21 mouse cellular contexts compared by ENCODE assay signal in the genomic region with DNA sequence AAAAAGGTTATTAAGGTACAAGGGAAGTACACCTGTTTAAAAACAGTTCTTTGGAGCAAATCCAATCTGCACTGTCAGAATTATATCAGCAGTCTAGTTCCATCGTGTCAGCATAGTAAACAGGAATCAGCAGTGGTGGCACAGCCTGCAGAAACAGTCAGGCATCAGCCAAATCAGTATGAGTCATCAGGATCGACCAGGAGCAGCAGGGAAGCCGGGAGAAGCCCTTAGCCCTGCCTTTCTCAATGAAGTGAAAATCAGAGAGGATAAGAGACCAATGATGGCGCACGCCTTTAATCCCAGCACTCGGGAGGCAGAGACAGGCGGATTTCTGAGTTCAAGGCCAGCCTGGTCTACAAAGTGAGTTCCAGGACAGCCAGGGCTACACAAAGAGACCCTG.
"Had no signal": no experiment of that assay in that cellular context is flagged by ENCODE, and none has a peak within 500 bp of the region (broad histone marks: within the 10 kb centered on the region; RNA-seq: fewer than 3 reads in every experiment).

No protein-coding gene starts in this region.

- H3K4me2 ChIP-seq: kidney, embryonic 15.5 days; limb, embryonic 12.5 days; limb, embryonic 15.5 days; liver, embryonic 11.5 days; lung, embryonic 14.5 days; midbrain, embryonic 12.5 days; midbrain, embryonic 15.5 days; neural tube, embryonic 13.5 days had no signal

- H3K9ac ChIP-seq: kidney, embryonic 15.5 days; limb, embryonic 12.5 days; limb, embryonic 15.5 days; liver, embryonic 14.5 days; liver, postnatal 0 days; lung, embryonic 14.5 days; midbrain, embryonic 12.5 days; midbrain, embryonic 15.5 days; neural tube, embryonic 13.5 days had no signal

- H3K4me1 ChIP-seq: kidney, embryonic 15.5 days; limb, embryonic 12.5 days; limb, embryonic 15.5 days; midbrain, embryonic 12.5 days; midbrain, embryonic 15.5 days; neural tube, embryonic 13.5 days had no signal

- ATAC-seq: liver, postnatal 0 days; lung, postnatal 0 days; midbrain, embryonic 15.5 days had no signal

- H3K27ac ChIP-seq: kidney, embryonic 15.5 days; limb, embryonic 12.5 days; limb, embryonic 15.5 days; liver, embryonic 14.5 days; macrophage; midbrain, embryonic 12.5 days; midbrain, embryonic 15.5 days; neural tube, embryonic 13.5 days; stomach, postnatal 0 days had no signal

- DNase-seq: kidney, adult 8-10 months; kidney, postnatal 10 days; kidney, postnatal 36 days; left cerebral cortex, postnatal 4 days; liver, postnatal 0 days; lung, embryonic 14.5 days; right cerebral cortex, postnatal 4 days; thymus, adult 2 months; thymus, postnatal 14 days; thymus, postnatal 4 days had no signal

- H3K27me3 ChIP-seq: kidney, embryonic 15.5 days; limb, embryonic 12.5 days; limb, embryonic 15.5 days; midbrain, embryonic 12.5 days; midbrain, embryonic 15.5 days; neural tube, embryonic 13.5 days had no signal

- H3K9me3 ChIP-seq: kidney, embryonic 15.5 days; limb, embryonic 12.5 days; limb, embryonic 15.5 days; midbrain, embryonic 12.5 days; midbrain, embryonic 15.5 days; neural tube, embryonic 13.5 days had no signal

- H3K4me3 ChIP-seq: kidney, embryonic 15.5 days; limb, embryonic 12.5 days; limb, embryonic 15.5 days; midbrain, embryonic 12.5 days; midbrain, embryonic 15.5 days; neural tube, embryonic 13.5 days had no signal

- H3K36me3 ChIP-seq: kidney, embryonic 15.5 days; limb, embryonic 12.5 days; limb, embryonic 15.5 days; midbrain, embryonic 12.5 days; midbrain, embryonic 15.5 days; neural tube, embryonic 13.5 days had no signal
